Mouse (Mus musculus) G1E (cell line): ENCODE data around the gene Taf11.

Source experiments
- CTCF ChIP-seq: IDR thresholded peaks from 2 replicates; pipeline ENCODE4 v1.5.1; 2012; ENCODE audit warnings: low read depth, low read length, inconsistent platforms, mixed read lengths
- GATA1 ChIP-seq: IDR thresholded peaks from 2 replicates; pipeline ENCODE4 v1.6.1; 2012; ENCODE audit warnings: borderline replicate concordance, low read length, inconsistent platforms, mixed read lengths
- POLR2AphosphoS5 ChIP-seq: IDR thresholded peaks from 2 replicates; pipeline ENCODE4 v1.6.1; 2012; ENCODE audit warnings: low read depth, low read length, inconsistent platforms; ENCODE audit not compliant: insufficient replicate concordance
- TAL1 ChIP-seq: conservative IDR thresholded peaks from 2 replicates; pipeline ENCODE4 v1.6.1; 2012; ENCODE audit warnings: low read depth, low read length, inconsistent platforms, mixed read lengths

- TF ChIP-seq CTCF, result no peak
- TF ChIP-seq POLR2AphosphoS5, result no peak
- no peak for TF ChIP-seq GATA1
- TF ChIP-seq TAL1, result no peak
Observed at GRCm38 (mm10) chr17:27856798-27857648, 52.6 kb downstream of the Taf11 start.
